Mouse (Mus musculus) lung, postnatal 14 days (tissue): Measurements from ENCODE around the gene Aldh9a1.

Experiments used
- DNase-seq: peaks from one replicate; pipeline ENCODE4 v3.0.0; 2021

Gene Aldh9a1

GRCm38 (mm10) chr1:167350597-167351415 lies 1.0 kb downstream of the Aldh9a1 start:
- DNase-seq, result no peak

DNA sequence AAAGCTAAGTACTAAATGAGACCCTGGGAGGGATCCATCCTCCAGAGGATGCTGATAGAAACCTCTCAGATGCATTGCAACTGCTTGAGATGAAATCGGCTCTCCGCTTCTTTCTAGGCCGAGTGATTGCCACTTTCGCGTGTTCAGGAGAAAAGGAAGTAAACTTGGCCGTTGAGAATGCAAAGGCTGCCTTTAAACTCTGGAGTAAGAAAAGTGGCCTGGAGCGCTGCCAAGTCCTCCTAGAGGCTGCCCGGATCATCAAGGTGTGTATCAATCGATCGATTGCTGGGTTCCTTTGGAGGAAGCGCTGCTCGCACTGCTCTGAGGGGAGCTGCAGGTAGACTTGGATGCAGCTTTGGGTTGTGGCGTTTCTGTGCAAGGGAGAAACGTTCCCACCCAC lies 2.6 kb downstream of the Aldh9a1 start:
- DNase-seq, result no peak

DNA sequence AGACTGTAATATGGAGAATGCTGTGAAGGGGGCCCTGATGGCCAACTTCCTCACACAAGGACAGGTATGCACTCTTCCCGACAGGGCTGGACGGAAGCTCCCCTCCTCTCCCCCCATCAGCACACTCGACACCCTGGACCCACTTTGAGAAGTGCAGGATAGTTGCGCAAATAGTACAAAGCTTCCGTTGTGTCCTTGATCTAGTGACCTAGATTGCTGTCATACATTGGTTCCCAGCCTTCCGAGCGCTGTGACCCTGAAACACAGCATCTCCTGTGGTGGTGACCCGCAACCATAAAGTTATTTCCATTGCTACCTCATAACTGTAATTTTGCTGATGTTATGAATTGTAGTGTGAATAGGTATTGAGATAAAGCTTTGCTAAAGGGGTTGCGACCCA lies 7.6 kb downstream of the Aldh9a1 start:
- no peak for DNase-seq

GRCm38 (mm10) chr1:167358731-167359130 lies 8.9 kb downstream of the Aldh9a1 start:
- no peak for DNase-seq

- no peak for DNase-seq
These were observed 10.5 kb downstream of the Aldh9a1 start for GRCm38 (mm10) chr1:167360268-167360667.

DNA sequence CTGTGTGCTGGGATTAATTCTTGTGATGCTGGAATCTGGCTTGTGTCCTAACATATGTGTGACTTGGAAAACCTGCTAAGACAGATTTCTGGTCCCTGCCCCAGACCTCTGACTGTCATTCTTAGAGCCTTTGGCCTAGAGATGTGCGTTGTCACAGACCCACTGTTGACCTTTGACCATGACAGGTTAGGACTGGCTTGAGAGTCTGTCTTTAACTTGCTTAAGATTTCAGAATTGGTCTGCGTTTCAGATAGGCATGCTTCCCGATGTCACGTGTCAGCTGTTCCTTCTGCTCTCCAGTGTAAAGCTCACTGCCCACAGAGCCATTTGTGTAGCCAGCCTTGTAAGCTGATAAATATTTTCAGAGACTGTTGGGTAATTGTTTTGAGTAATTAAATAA lies 13.0 kb downstream of the Aldh9a1 start:
- DNase-seq, result no peak

DNA sequence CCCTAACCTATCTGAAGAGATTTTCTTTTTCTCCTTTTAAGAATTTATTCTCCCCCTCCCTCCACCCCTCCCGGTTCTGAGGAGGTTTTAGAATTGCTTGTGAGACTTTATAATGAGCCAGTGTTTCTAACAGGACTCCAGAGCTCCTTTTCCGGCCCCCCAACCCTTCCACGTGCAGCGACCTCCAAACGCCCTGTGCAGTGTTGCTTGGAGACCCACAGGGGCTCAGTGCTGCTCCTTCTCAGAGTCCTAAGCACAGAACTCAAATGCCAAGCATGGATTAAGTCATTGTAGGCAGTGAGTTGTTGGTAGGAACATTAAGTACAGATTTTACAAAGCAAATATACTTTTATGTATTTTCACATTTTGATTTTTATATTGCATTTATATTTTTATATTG lies 13.5 kb downstream of the Aldh9a1 start:
- no peak for DNase-seq

DNA sequence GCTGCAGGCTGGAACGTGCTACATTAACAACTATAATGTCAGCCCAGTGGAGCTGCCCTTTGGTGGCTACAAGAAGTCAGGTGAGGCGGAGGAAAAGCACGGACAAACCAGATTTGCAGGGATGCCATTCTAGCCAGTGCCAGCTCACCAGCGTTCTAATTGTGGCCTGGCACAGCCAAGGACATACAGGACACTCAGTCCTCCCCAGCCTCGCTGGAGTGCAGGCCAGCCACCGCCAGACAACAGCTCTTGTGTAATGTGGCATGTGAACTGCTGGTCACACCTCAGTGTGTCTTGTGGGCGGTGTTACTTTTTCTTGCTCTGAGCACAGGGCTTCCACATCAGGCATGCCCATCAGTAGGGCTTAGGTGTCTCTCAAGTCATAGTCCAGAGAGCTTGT lies 16.0 kb downstream of the Aldh9a1 start:
- DNase-seq, result no peak

DNA sequence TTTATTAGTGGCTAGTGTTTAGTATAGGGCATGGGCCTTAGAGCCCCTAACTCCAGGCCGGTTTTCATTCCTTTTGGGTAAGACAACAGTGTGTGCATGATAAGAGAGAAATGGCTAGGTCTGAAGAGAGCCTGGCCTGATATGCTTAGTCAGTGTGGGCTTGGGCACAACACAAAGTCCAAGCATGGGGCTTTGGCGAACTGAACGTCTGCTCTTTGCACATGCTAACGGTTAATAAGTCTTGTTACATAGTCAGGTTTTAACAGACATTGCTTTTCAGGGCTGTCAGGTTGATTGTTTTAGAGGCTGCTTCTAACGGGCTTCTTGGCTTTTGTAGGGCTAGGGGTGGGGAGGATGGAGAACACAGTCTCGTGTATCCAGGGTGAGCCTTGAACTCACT lies 16.8 kb downstream of the Aldh9a1 start:
- no peak for DNase-seq

DNA sequence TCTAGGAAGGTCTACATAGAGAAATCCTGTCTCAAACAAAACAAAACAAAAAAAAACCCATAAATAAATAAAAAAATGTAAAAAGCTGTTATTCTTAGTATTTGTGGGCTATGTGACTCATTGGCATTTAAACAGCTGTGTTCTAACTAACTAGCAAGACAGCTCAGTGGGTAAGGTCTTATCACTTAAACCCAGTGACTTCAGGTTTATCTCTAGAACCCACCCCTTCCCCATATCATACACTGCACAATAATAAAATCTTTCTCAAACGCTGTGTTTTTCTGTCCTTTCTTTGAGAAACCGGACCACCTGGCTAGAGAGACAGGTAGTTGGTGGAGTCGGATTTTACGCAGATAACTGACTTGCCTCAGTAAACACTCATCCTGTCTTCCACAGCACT lies 18.2 kb downstream of the Aldh9a1 start:
- DNase-seq, result no peak

GRCm38 (mm10) chr1:167368513-167368912 lies 18.7 kb downstream of the Aldh9a1 start:
- DNase-seq, result no peak

- peak; percentile 94 for DNase-seq
These were observed 20.1 kb downstream of the Aldh9a1 start for GRCm38 (mm10) chr1:167369905-167370304.

DNA sequence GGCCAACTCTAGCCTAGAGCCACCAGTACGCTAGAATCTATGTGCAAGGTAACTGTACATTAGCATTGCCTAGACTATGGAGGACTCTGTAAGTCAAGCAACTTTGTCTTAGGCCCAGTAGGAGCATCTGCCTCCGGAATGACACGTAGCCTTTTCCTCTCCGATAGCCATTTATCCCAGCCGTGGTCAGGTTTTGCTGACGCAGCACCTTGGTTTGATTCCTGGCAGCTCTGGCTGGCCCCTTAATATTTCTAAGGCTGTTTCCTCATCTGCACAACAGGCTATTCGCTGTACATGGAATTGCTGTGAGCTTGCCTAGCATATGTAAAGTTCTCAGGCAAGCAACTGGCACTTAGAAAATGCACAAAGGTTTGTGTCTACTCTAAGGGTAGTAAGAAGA lies 22.9 kb downstream of the Aldh9a1 start:
- DNase-seq, result no peak

GRCm38 (mm10) chr1:167374003-167374784 lies 24.4 kb downstream of the Aldh9a1 start:
- DNase-seq, result peak; percentile 52

GRCm38 (mm10) chr1:167374942-167375341 lies 25.2 kb downstream of the Aldh9a1 start:
- no peak for DNase-seq

DNA sequence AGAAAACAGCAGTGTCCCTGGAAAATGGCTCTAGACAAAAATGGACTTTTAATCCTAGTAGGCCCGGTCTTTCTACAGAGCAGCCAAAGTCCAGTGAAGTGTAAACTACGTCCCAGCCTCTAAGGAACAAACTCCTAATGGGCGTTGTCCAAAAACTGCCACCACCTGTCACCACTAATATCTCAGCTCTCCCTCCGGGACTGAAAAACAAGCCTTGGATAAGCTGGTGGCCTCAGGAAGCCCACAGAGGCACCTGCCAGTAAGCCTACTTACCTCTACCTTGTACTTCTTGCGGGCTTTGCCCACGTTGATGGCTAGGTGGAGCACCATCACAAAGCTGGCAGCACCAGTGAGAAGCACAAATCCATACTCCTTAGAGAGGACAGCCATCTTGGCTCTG lies 28.2 kb downstream of the Aldh9a1 start:
- DNase-seq, result no peak

DNA sequence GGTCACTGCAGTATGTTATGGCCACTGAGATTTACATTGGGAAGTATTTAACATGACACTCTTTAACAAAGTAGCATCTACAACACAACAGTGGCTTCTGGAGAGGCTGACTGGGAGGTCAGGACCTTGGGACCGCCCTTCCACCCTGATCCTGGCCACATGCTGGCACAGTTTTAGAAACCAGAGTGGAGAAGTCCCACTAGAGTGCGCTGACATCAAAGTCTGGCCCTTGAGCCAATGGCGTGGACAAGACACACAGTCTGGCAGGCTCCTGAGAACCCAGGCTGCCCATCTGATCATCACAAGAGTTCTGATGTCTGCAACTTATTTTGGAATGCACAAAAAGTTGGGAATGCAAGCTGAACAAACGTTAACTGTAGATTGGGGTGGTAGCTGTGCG lies 30.0 kb downstream of the Aldh9a1 start:
- no peak for DNase-seq

GRCm38 (mm10) chr1:167380223-167380622 lies 30.4 kb downstream of the Aldh9a1 start:
- DNase-seq, result no peak

- DNase-seq, result no peak
These were observed 31.5 kb downstream of the Aldh9a1 start for GRCm38 (mm10) chr1:167381050-167382015.

DNA sequence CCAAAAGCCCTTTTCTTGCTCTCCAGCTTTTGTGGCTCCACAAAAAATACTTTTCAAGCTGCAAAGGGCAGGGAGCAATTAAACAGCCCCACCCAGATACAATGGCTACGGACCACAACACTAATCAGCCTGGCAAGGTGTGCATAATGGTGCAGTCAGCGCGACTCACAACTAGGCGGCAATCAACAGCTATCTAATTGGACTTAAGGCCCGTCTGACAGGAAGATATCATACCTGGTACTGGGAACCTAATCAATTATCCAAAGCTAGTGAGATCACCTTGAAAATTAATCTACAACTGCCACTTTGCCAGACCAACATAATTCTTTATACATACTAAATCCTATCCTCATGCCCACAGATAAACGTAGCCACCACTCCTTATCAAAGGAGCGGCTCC lies 32.5 kb downstream of the Aldh9a1 start:
- DNase-seq, result no peak

DNA sequence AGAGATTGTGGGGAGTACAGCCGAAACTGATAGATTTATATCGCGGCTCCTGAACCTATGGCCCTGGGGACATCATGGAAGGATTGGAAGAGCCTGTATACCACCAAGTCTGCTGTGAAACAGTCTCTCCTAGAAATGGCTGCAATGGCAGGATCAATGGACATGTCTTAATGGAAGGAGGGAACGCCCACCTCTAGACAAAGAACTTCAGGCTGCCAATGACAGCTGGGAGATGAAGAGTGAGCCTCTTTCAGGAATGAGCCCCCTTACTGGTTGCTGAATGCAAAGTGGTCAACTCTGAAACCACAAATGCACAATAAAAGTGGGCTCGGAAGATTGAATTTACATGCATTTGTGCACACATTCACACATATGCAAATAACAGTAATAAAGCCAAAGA lies 33.0 kb downstream of the Aldh9a1 start:
- no peak for DNase-seq

DNA sequence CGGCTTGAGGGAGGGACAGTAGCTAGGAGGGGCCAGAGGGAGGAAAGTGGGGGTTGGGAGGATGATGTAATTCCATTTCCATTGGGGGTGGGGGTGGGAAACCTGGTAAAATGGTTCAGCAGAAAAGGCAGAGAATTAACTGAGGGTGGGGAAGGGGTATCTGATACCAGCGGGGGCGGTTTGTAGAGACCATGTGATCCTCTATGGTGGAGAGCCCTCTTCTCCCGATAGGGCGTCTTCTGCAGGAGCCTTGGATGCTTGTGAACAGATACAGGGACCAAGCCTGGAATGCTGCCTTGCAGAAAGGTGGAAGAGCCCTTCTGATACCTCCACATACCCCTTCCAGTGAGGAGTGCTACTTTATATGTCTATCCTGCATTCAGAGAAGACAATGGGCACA lies 33.4 kb downstream of the Aldh9a1 start:
- no peak for DNase-seq

GRCm38 (mm10) chr1:167384156-167384555 lies 34.4 kb downstream of the Aldh9a1 start:
- DNase-seq, result no peak
